31 mouse cellular contexts compared by ENCODE assay signal in the genomic region with DNA sequence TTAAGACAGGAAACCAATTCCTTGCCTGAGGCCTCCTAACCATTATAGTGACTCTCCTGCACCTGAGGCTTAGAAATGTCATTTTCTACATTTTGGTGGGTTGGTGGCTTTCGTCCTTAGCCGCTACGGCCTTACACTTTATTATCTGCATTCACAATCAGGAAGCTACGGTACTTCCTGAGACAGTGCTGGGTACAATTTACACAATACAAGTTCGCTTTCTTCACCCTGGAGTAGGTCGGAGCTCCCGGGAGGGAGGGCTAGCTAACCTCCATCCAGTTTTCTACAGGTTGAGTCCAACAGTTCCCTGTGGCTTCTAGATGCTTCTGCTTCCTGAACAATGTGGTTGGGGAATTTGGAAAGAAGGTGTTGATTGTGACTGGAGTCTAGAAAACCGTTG. TPM values are rescaled to one million over a fixed set of nuclear protein-coding genes. Genes with fewer than 3 reads are reported as not detected.
A peak's percentile ranks its signal among the peaks of the same experiment; 100 is the strongest.
DNase-seq lines count a peak whose midpoint lies in the region; ATAC-seq and TF ChIP-seq lines count a peak whose summit lies in the region.
"Had no signal": no experiment of that assay in that cellular context is flagged by ENCODE, and none has a peak within 500 bp of the region (broad histone marks: within the 10 kb centered on the region; RNA-seq: fewer than 3 reads in every experiment).

No protein-coding gene starts in this region.

- peak; percentile 68 for DNase-seq in heart, adult 11 months
- DNase-seq in heart, postnatal 36 days = no peak
- DNase-seq in midbrain, embryonic 11.5 days (ENCODE audit: low spot score, missing footprints) = peak; percentile 44
- no peak for DNase-seq in midbrain, postnatal 0 days (ENCODE audit: low spot score)
- DNase-seq in induced T-regulatory cell, adult 2 months (ENCODE audit: low read depth) = peak; percentile 54
- DNase-seq in left cerebral cortex, adult 18-20 months (ENCODE audit: low spot score in 2 of 2) = no peak
- DNase-seq: adrenal gland, postnatal 25 days; cerebellum, adult 2 months; cerebellum, postnatal 14 days; gastrocnemius, postnatal 10 days; heart, adult 18-20 months; heart, postnatal 4 days; kidney, adult 8-10 months; kidney, postnatal 4 days; lung, embryonic 14.5 days; lung, postnatal 14 days; midbrain, embryonic 14.5 days; right cerebral cortex, postnatal 4 days had no signal

- TF ChIP-seq CTCF in midbrain, postnatal 0 days (IDR thresholded peaks at IDR 0.05) = no peak

- H3K4me3 ChIP-seq in midbrain, embryonic 11.5 days (ENCODE audit: low read depth, low read length) = no peak overlapping the region
- no peak overlapping the region for H3K4me3 ChIP-seq in midbrain, postnatal 0 days (ENCODE audit: low read depth, low read length)
- H3K4me3 ChIP-seq: embryonic facial prominence, embryonic 10.5 days; embryonic facial prominence, embryonic 15.5 days; forebrain, embryonic 13.5 days; hindbrain, embryonic 15.5 days; megakaryocyte, embryonic 14.5 days; neural tube, embryonic 12.5 days had no signal

- H3K4me2 ChIP-seq in midbrain, embryonic 11.5 days = no peak overlapping the region
- no peak overlapping the region for H3K4me2 ChIP-seq in midbrain, postnatal 0 days (ENCODE audit: low read depth, low read length, poor library complexity, severe bottlenecking)
- H3K4me2 ChIP-seq: embryonic facial prominence, embryonic 15.5 days; forebrain, embryonic 13.5 days; heart, embryonic 11.5 days; hindbrain, embryonic 15.5 days; lung, embryonic 14.5 days; neural tube, embryonic 12.5 days had no signal

- H3K9me3 ChIP-seq in midbrain, embryonic 11.5 days (ENCODE audit: control insufficient read depth, low read length) = no peaks in the 10 kb centered on the region
- H3K9me3 ChIP-seq in midbrain, postnatal 0 days (ENCODE audit: low read length) = no peaks in the 10 kb centered on the region
- H3K9me3 ChIP-seq: embryonic facial prominence, embryonic 10.5 days; embryonic facial prominence, embryonic 15.5 days; forebrain, embryonic 13.5 days; hindbrain, embryonic 15.5 days; neural tube, embryonic 12.5 days had no signal

- no peaks in the 10 kb centered on the region for H3K27me3 ChIP-seq in midbrain, embryonic 11.5 days (ENCODE audit: control insufficient read depth, insufficient read depth, low read length)
- H3K27me3 ChIP-seq in midbrain, postnatal 0 days (ENCODE audit: insufficient read depth, low read length) = no peaks in the 10 kb centered on the region
- H3K27me3 ChIP-seq: embryonic facial prominence, embryonic 15.5 days; forebrain, embryonic 13.5 days; hindbrain, embryonic 15.5 days; neural tube, embryonic 12.5 days had no signal

- intact Hi-C loops in heart, postnatal 36 days (cut with DNase I) = no loop called here

- no peak overlapping the region for H3K9ac ChIP-seq in midbrain, embryonic 11.5 days (ENCODE audit: low read length)
- no peak overlapping the region for H3K9ac ChIP-seq in midbrain, postnatal 0 days (replicated peaks; ENCODE audit: low read length, poor library complexity, severe bottlenecking)
- H3K9ac ChIP-seq: embryonic facial prominence, embryonic 15.5 days; forebrain, embryonic 13.5 days; hindbrain, embryonic 15.5 days; lung, embryonic 14.5 days; neural tube, embryonic 12.5 days had no signal

- no peaks in the 10 kb centered on the region for H3K36me3 ChIP-seq in midbrain, embryonic 11.5 days (ENCODE audit: control insufficient read depth, insufficient read depth, low read length)
- H3K36me3 ChIP-seq in midbrain, postnatal 0 days (ENCODE audit: insufficient read depth, low read length) = no peaks in the 10 kb centered on the region
- H3K36me3 ChIP-seq: embryonic facial prominence, embryonic 10.5 days; embryonic facial prominence, embryonic 15.5 days; hindbrain, embryonic 15.5 days; neural tube, embryonic 12.5 days had no signal

- H3K4me1 ChIP-seq in midbrain, embryonic 11.5 days (ENCODE audit: control insufficient read depth, insufficient read depth, low read length) = no peaks in the 10 kb centered on the region
- H3K4me1 ChIP-seq in midbrain, postnatal 0 days (ENCODE audit: insufficient read depth, low read length) = no peaks in the 10 kb centered on the region
- H3K4me1 ChIP-seq: embryonic facial prominence, embryonic 10.5 days; embryonic facial prominence, embryonic 15.5 days; forebrain, embryonic 13.5 days; hindbrain, embryonic 15.5 days; neural tube, embryonic 12.5 days had no signal

- no peak for ATAC-seq in midbrain, embryonic 11.5 days (ENCODE audit: low FRiP score)
- no peak for ATAC-seq in midbrain, postnatal 0 days (ENCODE audit: low FRiP score)
- ATAC-seq in neutrophil, adult 5-6 weeks (ENCODE audit: extremely low read depth, insufficient number of reproducible peaks, low FRiP score, poor library complexity, severe bottlenecking) = peak; percentile 59; the same call in 1 of the 2 replicates
- no peak for ATAC-seq in megakaryocyte-erythroid progenitor cell, adult 5-6 weeks (replicated peaks; ENCODE audit: low FRiP score, low TSS enrichment, poor library complexity, severe bottlenecking)
- ATAC-seq: forebrain, embryonic 13.5 days; intestine, embryonic 16.5 days had no signal

- 85% methylated on average over 8 of the region's 8 CpGs for WGBS in midbrain, embryonic 11.5 days
- 79% methylated on average over 8 of the region's 8 CpGs for WGBS in midbrain, postnatal 0 days

- H3K27ac ChIP-seq in midbrain, embryonic 11.5 days (ENCODE audit: low read depth, low read length) = no peak overlapping the region
- H3K27ac ChIP-seq in midbrain, postnatal 0 days (ENCODE audit: low read depth, low read length) = no peak overlapping the region
- H3K27ac ChIP-seq: embryonic facial prominence, embryonic 10.5 days; embryonic facial prominence, embryonic 15.5 days; forebrain, embryonic 13.5 days; hindbrain, embryonic 15.5 days; kidney, postnatal 0 days; neural tube, embryonic 12.5 days had no signal

RNA-seq across cellular contexts. Expression of gene Gfi1, which starts 26.9 kb away (rescaled TPM):
- not detected for total RNA-seq in heart, postnatal 36 days (2021)
- polyA plus RNA-seq in midbrain, embryonic 11.5 days (2014; fragmentation: Nextera tagmentation; extraction: Ambion mirVana) = not detected in 2 replicates
- total RNA-seq in midbrain, postnatal 0 days (2014; rRNA removed) = 0.05 TPM in 1 of 2 replicates, not detected in the other
- polyA plus RNA-seq in midbrain, postnatal 0 days (2015; fragmentation: Nextera tagmentation; extraction: Ambion mirVana) = not detected in 2 replicates
- 0.98 and 1.9 TPM in 2 replicates for total RNA-seq in neutrophil, adult 5-6 weeks (2017)
- total RNA-seq in left cerebral cortex, adult 18-20 months (2021) = not detected
- total RNA-seq in megakaryocyte-erythroid progenitor cell, adult 5-6 weeks (2014; fragmentation: Nextera tagmentation) = 0.67 and 0.81 TPM in 2 replicates
- total RNA-seq in megakaryocyte-erythroid progenitor cell, adult 5-6 weeks (2017) = 0.30 TPM in 1 of 2 replicates, not detected in the other
- total RNA-seq: adrenal gland, postnatal 25 days; layer of hippocampus, adult 8-10 months; layer of hippocampus, postnatal 25 days had no signal
- polyA plus RNA-seq: cerebellum, adult 2 months; embryonic facial prominence, embryonic 10.5 days; forebrain, embryonic 13.5 days; heart, embryonic 11.5 days; hindbrain, embryonic 15.5 days; kidney, postnatal 0 days; midbrain, embryonic 14.5 days; neural tube, embryonic 12.5 days had no signal

Comparison
In these comparisons a context has a peak if more than half of its experiments do, and no peak if none do; other contexts are left out.
1. DNase-seq: peak in heart, adult 11 months (single experiment), midbrain, embryonic 11.5 days (single experiment) and induced T-regulatory cell, adult 2 months (single experiment); none in heart, postnatal 36 days (0 of 2), midbrain, postnatal 0 days (single experiment) and left cerebral cortex, adult 18-20 months (0 of 2).